Mouse (Mus musculus) thymus, adult 18-20 months (tissue): Measurements from ENCODE around the gene Serbp1.
"Not testable (repeated sequence)": the region's sequence is repeated elsewhere in the genome, so short reads cannot be mapped to it uniquely, and the experiment has no call there.

Experiments used
- DNase-seq, 2 experiments: peaks; one replicate each; pipeline ENCODE4 v3.0.0; 2022; ENCODE audit warnings: mixed read lengths in 2 of 2

The Serbp1 gene

DNA sequence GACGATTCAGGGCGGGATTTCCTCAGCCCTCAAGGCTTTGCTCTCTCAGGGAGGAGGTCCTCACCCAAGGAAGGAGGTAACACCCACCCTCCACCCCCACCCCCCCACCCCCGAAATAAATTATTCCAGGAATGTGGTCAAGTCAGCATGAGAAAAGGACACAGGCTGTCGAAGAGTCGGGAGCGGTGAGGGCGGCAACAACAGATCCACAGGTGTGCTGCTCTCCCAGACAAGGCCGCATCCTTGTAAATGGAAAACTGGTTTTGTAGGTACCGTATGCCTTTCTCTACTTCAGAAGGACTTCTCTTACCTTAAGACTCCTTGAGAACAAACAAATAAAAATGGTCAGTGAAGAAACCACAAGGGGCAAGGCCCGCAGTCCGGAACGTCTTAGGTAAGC is at the start of gene Serbp1:
TSS of gene Serbp1 (plus strand) at position 200 of the 400 bp plus-strand sequence.
- no peak for DNase-seq

DNA sequence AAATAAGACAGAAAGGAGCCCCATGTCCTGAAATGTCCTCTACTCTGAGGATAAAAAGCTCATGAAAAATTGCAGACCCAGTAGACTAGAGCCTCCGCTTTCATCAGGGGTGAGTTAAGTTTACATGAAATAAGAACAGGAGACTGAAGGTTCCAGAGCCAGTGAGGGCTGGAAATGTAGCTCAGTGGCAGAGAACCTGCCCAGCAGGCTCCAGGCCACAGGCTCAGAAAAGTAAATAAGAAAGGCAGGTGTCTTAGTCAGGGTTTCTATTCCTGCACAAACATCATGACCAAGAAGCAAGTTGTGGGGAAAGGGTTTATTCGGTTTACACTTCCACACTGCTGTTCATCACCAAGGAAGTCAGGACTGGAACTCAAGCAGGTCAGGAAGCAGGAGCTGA is 44.4 kb upstream of the Serbp1 start:
- DNase-seq: no peak

DNA sequence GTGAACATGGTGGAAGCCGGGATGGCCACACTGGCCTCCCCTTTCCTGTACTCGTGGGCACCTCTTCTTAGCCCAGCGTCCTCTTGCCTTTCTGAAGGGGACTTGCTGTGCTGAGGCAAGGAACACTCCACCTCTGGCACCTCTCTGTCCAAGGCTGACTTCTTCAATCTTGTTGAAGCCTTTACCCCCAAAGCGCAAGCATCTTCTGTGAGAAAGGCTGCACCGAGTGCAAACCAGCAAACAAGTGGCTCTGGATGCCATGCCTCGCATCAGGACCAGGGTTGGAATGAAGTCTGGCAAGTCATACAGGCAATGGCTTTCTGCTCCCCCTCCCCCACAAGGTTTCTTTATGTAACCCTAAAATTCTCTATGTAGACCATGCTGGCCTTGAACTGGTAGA is 43.4 kb upstream of the Serbp1 start:
- no peak for DNase-seq

DNA sequence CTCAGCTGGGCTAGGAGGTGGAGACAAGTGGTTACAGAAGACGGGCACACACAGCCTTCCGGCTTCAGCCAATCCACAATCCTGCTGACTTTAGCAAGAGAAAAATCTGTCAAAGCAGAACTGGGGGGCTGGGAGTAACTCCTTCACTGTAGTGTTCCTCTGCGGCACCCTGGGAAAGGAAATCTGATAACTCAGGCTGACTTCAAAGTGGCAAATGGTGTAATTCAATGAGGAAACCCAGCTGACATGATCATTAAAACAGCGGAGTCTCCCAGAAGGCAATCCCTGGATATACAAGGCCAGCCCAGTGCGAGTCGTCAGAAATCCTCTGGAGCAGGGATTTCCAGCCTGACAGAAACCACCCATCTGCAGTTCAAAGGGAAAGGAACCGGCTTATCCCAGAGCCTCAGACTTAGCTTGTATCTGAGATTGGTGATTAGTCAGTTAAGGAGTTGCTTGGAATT is 42.8 kb upstream of the Serbp1 start:
- no peak for DNase-seq

DNA sequence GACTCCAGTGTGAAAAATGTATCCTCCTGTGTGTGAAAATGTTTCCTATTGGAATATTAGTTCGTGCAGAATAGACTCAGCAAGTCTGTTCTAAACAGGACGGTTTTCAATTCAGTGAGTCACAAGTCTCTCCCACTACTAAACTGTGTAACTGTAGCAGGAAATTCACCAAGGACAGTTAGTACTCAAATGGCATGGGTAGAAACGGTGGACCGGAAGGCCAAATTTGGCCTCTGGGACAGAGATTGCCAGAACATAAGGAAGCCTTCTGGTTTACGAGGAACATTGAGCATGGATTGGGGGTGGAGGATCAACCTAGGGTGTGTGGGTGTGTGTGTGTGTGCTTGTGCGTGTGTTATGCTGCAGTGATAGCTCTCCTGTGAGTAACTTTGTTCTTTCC is 41.2 kb upstream of the Serbp1 start:
- DNase-seq: no peak

DNA sequence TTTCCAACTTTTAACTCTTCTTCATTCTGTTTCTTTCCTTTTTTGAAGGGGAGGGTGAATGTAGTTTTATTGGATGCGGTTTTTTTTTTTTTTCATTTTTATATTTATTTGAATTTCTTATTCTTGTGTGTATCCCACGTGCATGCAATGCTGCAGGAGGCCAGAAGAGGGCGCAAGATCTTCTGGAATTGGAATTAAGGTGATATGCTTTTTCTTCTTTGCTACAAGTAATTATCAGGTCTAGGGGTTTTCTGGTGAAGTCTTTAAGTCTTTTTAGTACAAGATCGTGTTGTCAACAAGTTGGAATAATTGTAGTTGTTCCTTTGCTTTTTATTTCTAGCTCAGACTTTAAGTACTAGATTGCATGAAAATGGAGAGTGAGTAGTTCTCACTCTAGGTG is 39.9 kb upstream of the Serbp1 start:
- DNase-seq: no peak

DNA sequence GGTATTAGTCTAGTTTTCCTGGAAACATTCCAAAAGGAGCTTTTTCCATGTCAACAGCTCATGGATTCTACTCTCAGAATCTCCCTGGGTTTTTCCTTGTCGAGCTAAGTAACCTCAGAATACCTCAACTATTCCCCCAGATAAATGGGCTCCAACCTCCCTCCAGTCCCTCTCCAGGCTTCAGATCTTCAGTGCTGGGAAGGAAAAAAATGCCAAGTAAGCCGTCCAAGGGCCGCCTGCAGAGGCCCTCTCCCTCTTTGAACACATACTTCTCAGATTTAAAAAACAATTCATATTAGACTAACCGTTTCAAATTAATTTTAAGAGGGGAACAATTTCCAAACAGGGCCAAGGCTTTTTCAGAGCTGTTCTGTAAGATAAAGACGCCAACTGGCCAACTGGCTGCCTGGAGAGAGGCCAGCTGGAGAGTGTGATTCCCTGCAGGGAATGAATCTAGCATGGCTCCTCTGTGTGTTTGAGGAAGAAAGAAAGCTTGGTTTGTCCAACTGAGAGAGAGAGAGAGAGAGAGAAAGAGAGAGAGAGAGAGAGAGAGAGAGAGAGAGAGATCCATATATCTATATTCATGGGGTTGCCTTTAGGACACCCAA is 37.2 kb upstream of the Serbp1 start:
- no peak for DNase-seq

DNA sequence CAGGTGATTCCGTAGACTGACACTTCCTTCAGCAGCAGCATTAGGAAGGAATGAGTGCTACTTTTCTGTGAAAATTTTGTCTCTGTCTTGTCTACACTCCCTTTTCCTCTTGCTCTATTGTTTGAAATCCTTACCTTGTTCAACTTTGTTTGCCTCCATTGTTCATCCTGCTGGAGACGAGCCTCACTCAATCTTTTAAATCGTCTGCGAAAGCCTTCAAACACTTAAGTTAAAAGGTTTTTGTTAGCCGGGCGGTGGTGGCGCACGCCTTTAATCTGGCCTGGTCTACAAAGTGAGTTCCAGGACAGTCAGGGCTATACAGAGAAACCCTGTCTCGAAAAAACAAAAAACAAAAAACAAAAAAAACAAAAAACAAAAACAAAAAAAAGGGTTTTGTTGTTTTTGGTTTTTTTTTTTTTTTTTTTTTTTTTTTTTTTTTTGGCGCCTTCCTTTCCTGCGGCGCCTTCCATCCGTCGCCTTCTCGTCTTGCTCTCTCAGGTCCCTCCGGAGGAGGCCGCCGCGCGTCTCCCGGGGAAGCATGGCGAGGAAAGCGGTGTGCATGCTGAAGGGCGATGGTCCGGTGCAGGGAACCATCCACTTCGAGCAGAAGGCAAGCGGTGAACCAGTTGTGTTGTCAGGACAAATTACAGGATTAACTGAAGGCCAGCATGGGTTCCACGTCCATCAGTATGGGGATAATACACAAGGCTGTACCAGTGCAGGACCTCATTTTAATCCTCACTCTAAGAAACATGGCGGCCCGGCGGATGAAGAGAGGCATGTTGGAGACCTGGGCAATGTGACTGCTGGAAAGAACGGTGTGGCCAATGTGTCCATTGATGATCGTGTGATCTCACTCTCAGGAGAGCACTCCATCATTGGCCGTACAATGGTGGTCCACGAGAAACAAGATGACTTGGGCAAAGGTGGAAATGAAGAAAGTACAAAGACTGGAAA is 32.6 kb upstream of the Serbp1 start:
- no peak for DNase-seq

DNA sequence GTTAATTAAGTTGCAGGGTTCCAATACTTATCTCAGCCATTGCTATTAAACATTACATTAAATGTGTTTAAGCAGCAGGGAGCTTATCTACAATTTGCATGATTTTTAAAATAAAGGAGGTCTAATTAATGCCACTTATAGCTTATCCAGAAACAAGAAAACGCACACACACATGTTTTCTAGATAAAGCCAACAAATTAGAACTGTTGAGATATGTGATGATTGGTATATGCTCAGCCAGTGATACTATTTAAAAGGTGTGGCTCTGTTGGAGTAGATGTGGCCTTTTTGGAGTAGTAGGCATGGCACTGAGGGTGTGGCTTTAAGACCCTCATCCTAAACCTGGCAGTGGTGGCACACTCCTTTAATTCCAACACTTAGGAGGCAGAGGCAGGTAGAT is 25.6 kb upstream of the Serbp1 start:
- DNase-seq: no peak

DNA sequence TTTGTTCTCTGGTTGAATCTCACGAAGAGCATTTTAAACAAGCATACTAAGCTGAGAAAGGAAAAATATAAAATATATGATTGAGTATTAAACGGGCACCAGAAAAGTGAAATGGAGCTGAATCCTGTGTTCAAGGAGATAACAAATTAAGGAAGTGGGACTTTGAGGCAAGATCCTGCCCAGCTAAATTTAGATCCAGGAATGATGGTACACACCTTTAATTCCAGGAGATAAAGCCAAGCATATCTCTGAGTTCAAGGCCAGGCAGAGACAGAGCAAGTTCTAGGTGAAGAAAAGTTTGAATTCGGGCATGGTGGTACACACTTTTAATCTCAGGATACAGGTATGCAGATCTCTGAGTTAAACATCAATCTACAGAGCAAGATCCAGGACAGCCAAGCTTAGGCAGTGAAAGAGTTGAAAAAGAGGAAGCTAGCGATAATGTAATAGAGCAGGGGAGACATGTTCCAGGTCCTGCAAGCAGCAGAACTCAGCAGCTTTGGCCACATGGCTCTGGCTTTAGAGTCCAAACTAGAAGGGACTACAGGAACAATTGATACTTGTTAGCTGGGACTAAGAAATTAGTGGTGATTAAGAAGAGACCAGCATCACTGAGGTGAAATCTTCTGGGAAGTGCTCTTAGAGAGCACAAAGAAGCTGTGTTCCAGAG is 24.4 kb upstream of the Serbp1 start:
- DNase-seq: no peak

DNA sequence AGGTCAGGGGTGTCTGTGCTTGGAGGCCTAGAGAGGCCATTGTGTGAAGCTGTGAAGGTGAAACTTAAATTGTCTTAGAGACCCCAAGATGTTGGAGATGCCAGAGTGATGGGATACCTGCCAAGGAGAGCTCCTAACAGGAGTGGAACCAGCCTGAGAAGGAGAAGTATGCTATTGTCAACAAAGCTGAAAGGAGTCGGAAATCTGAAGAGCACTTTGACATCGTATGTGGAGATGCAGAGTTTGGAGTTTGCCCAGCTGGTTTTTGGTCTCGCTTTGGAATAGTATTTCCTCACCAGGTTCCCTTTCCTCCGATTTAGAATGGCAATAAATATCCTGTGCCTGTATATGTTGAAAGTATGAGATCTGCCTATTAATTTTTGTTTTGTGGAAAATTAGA is 20.6 kb upstream of the Serbp1 start:
- DNase-seq: no peak

DNA sequence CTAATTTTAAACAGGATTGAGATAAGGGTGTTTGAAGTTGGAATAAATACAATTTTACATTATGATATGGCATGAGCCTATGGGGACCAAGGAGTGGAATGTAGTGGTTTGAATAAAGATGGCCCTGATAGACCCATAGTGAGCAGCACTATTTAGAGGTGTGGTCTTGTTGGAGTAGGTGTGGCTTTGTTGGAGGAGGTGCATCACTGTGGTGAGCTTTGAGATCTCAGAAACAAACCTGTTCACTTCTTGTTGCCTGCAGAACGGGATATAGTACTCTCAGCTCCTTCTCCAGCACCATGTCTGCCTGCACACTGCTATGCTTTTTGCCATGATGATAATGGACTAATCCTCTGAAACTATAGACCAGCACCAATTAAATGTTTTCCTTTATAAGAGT is 20.1 kb upstream of the Serbp1 start:
- DNase-seq: no peak

DNA sequence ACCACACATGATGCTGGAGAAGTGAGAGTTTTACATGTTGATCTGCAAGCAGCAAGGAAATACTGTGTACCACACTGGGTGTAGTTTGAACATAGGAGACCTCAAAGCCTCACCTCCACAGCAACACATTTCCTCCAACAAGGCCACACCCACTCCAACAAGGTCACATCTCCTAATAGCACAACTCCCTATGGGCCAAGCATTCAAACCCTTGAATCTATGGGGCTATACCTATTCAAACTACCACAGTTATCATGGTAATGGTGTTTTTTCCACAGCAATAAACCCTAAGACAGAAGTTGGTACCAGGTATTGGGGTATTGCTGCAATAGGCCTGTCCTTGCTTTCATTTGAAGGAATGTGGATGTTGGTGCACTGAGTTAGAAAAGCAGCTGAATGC is 19.4 kb upstream of the Serbp1 start:
- DNase-seq: no peak

DNA sequence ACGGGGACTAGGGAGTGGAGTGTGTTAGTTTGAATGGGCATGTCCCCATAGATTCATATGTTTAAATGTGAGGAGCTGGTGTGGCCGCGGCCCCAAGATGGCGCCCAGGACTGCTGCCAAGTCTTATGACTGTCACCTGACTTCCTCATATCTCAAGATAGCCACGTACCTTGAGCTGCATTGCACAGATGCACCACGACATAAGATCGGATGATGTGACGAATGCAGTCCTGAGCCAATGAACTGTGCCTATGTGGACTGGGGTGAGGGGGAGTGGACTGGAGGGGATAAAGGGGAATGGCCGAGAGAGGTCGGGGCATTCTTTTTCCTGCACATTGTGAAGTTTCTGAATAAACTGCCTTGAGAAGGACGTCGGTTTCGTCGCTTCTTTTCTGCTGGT is 18.0 kb upstream of the Serbp1 start:
- DNase-seq: not testable (repeated sequence)

DNA sequence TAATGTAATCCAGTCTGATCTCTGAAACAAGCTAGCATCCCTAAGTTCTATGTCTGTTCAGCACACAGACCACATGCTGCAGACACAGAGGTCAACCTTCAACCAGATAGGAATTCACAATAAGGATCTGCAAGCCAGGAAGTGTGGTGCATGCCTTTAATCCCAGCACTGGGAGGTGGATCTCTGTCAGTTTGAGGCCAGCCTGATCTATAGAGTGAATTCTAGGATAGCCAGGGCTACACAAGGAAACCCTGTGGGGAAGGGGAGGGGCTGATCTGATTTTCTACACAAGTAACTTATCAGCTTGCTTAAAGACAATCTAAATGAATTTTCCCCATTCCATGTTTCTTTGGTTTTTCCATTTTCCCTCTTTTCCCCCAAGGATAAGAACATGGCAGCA is 17.2 kb upstream of the Serbp1 start:
- DNase-seq: no peak

DNA sequence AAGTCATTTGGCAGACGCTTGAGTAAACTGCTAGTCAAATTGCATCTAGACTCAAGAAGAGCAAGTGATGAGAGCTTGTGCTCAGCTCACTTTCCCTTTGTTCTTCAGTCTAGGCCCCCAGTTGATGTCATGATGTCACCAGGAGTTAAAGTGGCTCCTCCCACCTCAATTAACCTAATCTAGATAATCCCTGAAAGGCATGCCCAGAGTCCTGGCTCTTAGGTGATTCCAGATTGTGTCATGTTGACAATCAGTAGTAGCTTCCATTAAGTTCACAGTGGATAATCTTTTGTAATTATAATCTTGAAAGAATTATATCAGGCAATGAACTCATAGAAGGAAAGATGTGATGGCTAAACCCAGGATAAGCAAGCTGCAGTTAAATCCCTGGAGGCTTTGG is 14.9 kb upstream of the Serbp1 start:
- no peak for DNase-seq

DNA sequence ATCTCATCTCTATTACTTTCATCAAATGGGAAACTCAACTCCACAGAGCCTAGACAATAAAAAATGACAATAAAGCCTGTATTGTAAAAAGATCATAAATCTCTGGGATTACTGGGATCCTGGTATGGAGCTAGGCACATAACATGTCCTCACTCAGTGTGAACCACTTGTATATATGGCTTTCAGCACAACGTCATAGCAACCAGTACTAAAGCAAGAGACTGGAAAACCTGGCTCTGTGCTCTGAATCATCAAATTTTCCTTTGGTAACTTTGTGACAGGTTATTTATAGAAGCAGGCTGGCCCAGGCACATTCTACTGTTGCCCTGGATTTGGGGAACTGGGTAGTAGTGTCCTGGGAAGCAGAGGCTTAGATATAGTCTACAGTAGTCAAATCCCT is 14.5 kb upstream of the Serbp1 start:
- DNase-seq: no peak

DNA sequence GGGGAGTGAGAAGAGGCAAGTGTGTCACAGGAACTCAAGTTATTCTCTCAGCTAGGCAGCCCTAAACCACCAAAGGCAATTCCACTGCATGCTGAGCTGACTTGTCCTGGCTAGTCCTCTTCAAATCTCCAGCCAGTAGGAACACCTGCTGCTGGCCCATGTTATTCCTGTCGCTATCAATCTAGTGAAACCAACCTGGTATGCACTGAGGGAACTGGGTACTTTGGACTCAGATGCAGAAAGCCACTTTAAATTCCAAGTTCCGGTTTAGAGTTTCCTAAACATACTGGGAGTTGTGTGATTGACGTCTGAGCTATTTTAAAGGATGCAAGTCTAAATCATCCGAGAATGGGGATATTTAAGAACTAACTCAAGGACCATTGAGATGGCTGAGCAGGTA is 11.7 kb upstream of the Serbp1 start:
- no peak for DNase-seq

DNA sequence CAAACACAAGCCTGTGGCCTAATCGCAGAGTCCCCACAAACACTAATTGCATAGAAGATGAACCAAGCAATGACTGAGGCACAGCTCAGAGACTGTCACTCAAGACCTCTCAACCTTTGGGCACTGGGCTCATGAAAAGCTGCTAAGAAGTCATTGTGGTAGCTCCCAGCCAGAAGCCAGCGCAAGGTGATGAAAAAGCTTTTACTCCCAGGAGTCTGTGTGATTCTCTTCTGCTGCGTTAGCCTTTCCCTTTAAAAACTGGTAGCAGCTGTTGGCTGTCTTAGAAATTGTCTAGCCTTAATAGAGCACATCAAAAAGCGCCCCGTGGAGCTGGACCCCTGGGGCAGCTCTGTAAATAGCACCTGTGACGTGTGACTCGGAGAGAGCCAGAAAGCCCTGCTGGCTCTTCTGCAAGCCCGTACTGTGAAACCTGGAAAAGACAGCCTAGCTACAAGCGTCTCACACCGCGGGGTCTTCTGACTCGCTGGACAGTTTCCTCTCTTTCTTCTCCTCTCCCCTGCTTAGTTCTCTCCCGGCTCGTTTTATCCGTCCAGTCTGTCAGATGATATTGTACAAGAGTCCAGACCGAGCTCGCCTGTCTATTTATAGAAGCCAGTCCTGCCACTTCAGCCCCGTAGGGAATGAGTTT is 9.4 kb upstream of the Serbp1 start:
- no peak for DNase-seq

DNA sequence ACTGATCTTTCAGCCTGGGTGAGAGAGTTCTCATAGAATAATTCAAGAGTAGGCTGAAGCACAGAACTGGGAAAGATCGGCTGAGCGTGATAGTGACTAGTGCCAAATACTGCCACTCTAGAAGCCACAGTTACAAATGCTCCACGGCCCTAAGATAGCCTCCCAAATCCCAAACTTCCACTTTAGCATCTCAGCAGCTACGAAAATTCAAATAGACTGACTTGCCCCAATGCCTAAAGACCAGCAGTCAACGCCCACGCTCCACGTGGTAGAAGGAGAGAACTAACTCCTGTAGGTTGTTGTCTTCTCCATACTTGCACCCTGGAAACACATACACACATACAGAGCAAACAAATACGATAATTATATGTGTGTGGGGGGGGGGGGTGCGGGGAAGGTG is 8.5 kb upstream of the Serbp1 start:
- no peak for DNase-seq

DNA sequence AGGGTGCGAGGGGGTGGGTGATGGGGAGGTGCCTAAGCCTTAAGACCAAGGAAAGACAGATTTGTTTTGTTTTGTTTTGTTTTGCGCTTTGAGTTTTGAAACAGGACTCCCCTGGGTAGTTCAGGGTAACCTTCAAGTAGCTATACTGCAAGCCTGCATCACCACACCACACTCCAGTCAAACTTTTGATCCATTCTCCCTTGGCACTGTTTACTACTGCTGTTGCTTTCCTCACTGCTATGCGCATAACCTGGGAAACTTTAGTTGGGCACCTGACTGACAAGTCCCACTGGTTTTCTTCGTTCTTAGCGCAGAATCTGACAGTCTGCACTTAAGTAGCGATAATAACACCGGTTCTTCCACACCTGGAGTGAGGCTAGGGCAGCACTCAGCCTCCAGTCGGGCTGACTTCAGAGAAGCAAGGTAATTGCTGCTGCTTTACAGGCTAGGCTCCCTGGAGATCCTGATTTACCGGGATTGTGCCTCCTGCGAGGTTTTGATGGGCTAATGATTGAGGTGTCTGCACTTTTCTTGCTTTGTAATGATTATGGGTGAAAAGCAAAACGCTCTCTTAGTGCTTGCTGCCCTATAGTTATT is 8.0 kb upstream of the Serbp1 start:
- no peak for DNase-seq

DNA sequence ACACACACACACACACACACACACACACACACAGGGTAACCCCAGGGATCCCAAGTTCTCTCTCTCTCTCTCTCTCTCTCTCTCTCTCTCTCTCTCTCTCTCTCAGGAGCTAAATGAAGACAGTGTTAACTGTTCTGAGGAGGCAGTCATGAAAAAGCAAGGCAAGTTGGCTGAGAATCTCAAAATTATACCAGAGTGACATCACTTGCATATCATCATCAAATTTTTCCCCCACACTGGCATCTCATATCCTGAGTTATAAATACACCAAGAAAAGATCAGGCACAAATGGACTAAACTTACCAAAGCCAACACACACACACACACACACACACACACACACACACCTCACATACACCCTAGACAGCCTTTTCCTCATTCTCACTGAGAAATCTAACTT is 7.0 kb upstream of the Serbp1 start:
- DNase-seq: no peak

DNA sequence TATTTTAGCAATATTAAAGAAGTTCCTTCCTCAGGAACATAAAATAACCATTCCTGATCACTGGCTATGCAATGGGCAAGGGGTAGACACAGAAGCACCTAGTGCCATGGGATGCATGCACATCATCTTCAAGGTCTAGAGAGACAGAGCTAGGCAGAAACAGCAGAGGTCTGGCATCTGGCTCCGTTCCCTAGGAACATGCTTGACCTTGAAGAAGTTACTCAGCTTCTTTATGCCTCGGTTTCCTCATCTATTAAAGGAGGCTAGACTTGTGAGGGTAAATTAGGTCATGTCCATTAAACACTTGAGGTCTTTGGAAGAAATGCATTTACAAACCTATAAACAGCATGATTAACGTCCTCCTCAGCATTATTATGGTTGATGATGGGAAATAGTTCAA is 2.3 kb upstream of the Serbp1 start:
- no peak for DNase-seq
